Mouse (Mus musculus): ENCODE measurements around the gene Vsir.
A peak's percentile ranks its signal among the peaks of the same experiment; 100 is the strongest.

- TF ChIP-seq POLR2A (IDR thresholded peaks at IDR 0.05; ENCODE audit: insufficient read depth, low read depth, low read length) (no peak), CTCF (IDR thresholded peaks at IDR 0.05) (peak; percentile 55), EP300 (IDR thresholded peaks at IDR 0.05; ENCODE audit: insufficient read depth, low read depth, low read length) (no peak)
Observed at GRCm38 (mm10) chr10:60398051-60398814, 51.6 kb downstream of the Vsir start.
